Mouse (Mus musculus): ENCODE measurements at regions not wholly inside any gene's neighbourhood (a gene's known extent, or its start where the extent isn't known, plus 50 kb on each side); places are given as distances from the start of the nearest gene placed in this dataset.

DNA sequence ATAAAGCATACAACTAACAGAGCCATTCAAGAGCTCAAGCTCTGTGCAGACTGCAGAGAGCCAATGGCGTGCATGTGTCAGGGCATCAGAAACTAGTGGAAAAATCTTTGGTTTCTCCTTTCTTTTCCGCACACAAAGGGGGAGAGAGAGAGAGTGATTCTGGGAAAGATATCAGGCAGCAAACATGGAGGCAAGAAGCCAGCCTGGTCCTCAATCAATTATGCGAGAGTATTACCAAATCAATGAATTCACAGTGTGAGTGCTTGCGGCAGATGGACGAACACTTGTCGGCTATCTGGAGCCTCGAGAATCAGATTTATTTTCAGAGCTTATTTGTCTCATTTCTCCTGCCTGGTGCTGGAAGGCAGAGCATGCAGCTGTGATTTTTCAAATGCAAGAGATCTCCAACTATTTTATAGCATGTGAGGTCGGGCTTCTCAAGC, 230.6 kb downstream of the Snx10 start:
- DNase-seq (ENCODE audit: inconsistent ontology term) = no peak

DNA sequence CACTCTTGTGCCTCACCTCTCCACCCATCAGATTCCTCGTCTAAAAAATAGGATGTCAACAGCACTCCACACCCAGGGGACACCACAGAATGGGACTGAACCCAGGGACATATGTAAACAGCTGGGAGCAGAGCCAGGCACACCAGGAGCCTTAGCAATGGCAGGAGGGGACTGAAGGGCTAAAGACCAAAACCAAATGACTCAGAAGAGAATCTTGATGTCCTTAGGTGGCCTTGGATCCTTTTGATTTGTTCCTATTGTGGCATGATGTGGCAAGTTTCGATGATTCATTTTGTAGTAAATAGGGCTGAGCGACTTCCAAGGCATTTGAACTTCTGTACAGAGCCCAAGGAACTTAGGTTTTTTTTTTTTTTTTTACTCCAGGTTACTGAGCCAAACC, 233.4 kb downstream of the Snx10 start:
- DNase-seq (ENCODE audit: inconsistent ontology term) = peak; percentile 69

DNA sequence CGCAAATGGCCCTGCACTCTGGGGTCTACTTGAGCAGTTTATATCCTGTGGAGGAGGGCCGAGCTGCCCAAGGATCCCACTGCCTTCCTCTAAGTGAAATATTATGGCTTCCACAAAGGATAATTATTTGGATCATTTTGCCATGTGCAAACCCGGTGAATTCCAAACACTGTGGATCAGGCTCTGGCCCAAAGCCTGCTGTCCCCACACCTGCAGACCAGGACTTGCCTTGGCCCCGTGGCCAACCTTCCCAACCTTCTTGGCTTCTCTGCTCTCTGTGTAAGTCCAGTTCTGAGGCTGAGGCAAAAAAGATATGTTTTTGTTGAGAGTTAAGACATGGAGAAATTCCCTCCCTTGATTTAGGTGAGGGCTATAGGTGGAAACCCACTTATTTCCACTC, 234.0 kb downstream of the Snx10 start:
- DNase-seq (ENCODE audit: inconsistent ontology term) = no peak

DNA sequence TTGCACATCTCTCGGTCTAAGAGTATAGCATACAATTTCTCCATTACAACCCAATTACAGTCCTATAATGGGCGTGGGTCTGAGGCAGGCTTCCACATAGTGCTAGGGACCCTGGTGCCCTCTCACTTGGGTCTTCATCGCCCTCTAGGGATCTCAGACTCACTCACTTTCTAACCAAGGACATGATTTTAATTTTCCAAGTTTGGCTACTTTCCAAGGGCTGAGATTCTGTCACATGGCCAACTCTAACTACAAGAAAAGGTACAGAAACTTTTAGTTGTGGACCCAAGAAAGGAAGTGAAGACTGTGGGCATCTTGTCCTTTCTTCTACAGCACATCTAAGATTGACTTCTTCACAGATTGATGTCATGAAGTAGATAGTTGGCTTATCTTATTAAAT, 235.1 kb downstream of the Snx10 start:
- DNase-seq (ENCODE audit: inconsistent ontology term) = no peak

DNA sequence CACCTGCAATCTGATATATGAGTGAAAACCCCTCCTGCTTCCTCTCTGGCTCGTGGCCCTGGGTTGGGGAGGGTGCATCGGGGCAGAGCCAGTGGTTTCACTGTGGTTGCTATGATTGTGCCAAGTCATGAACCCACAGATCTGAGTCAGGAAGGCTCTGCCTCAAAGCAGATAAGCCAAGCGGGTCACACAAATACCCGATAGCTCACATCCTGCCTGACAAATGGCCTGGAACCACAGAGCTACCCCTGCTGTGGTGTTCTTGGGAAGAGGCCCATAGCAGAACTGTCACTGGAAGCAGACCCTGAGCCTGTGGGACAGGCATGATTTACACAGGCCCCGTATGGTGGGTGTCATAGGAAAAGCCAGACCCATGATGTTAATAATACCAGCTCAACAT, 236.7 kb downstream of the Snx10 start:
- peak; percentile 61 for DNase-seq (ENCODE audit: inconsistent ontology term)

DNA sequence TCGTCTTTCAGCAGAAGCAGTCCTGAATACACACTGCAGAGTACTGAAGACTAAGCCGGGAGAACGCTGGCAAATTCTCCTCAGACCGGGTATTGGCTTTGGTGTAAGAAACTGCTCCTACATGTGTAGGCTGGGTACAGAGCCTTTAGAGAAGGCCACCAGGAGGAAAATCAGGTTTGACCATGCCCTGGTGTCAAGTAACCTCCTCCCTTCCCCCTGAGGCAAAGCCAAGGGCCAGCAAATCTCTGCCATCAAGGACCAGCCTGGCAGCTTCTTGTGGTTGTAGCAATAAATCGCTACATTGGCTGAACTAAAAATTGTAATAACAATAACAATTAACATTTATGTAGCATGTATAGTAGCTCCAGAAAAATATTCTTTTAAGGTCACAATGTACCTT, 237.8 kb downstream of the Snx10 start:
- no peak for DNase-seq (ENCODE audit: inconsistent ontology term)

DNA sequence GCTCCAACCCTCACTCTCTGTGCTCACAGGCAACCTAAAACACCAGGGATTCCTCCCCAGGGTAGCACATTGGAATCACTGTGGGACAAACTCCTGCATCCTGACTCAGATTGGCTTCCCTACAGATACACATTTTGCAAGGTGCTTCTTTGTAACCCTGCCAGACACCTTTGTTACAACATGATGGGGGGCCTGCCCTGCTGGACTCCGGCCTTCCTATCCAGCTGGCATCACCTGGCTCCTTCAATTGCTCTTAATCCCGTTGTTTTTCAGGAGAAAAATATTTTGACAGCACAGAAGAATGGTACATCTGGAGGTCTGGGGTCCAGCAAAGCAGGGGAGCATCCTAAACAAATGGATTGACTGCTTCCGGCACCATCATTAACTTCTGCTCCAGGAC, 242.8 kb downstream of the Snx10 start:
- no peak for DNase-seq (ENCODE audit: inconsistent ontology term)

- DNase-seq (ENCODE audit: inconsistent ontology term) = peak; percentile 31
Measured at GRCm38 (mm10) chr6:51767582-51768341, 244.1 kb downstream of the Snx10 start.

DNA sequence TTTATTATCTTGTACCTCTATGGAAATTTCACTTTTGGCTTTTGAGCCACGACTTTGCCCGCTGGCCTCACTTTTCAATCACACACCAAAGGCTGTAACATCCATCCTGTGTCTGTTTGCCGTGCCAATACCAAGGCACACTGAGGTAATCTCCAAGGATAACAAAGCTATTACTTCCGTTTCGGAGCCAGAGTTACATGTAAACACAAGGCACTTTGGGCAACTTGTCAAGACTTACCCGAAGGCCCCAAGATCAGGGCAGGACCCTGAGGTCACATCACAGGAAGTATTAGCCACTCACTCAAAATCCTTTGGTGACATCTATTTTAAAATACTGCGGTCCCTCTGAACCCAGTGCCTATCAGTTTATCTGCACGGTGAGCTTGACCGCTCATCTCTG, 241.3 kb downstream of the Skap2 start:
- no peak for DNase-seq (ENCODE audit: inconsistent ontology term)

DNA sequence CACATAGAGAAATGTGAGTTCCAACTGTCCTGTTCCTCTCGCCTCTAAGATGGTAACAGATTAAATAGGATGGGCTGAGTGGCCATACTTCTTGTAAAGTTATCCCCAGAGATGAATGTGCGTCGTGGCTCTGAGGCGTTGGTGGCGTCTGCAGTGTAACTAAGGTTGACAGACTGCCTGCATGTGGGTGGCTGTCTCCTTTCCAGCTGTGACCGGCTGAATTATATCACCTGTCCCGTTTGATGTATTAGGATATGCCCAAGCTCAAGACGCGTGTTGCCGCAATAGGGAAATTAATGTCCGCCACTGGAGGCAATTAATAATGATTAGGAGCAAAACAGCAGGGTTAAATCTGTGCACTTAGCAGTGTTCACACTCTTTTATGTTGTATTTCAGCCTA, 240.9 kb downstream of the Skap2 start:
- DNase-seq (ENCODE audit: inconsistent ontology term) = no peak

DNA sequence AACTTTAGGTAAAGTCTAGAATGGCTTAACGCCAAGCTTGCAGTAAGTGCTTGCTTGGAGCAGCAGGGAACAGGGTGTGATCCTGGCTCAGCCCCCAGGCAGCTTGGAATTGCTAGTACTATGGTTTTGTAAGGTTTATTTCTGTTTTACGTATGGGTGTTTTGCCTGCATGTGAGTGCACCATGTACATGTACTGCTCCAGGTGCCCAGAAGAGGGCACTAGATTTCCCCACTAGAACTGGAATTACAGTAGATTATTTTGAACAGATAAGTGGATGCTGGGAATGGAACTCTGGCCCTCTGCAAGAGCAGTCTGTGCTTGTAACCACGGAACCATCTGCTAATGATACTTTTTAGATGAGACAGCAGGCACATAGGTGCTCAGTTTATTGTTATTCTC, 237.6 kb downstream of the Skap2 start:
- no peak for DNase-seq (ENCODE audit: inconsistent ontology term)

DNA sequence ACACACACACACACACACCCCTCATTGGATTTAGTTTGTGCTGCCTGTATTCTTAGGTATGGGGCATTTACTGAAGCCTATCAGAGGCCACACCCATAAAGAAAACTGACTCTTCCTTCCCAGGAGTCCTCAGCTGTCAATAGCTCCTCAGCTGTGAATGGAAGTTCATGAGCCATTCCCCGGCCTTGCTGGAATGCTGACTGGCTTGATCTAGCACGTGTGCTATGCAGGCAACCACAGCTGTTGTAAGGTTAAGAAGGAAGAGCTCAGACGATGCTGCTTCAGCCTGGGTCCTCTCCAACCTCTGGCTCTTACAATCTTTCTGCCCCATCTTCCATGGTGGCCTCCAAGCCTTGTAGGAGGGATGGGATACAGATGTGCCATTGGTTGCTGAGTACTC, 226.7 kb downstream of the Skap2 start:
- DNase-seq (ENCODE audit: inconsistent ontology term) = no peak

DNA sequence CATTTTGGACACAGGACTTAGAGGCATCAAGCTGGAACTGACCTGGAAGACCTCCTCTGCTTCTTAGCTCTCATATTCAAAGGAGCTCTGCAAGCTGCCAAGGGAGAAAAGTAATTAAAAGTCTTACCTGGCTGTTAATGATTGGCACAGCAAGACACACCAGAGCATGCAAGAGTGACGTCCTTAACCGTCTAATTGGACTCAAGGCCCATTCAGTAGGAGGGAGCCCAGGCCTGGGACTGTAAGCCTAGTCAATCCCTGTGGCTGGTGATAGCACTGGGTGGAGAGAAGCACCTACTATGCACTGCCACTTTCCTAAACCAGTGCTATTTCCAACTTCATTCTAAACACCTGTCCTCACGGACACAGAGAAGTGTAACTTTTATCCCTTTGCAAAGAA, 225.5 kb downstream of the Skap2 start:
- DNase-seq (ENCODE audit: inconsistent ontology term) = no peak

GRCm38 (mm10) chr6:51788156-51788555, 224.2 kb downstream of the Skap2 start:
- no peak for DNase-seq (ENCODE audit: inconsistent ontology term)

- DNase-seq (ENCODE audit: inconsistent ontology term) = no peak
Measured at GRCm38 (mm10) chr6:51790293-51790692, 222.1 kb downstream of the Skap2 start.

GRCm38 (mm10) chr6:51790693-51791092, 221.7 kb downstream of the Skap2 start:
- DNase-seq (ENCODE audit: inconsistent ontology term) = no peak

GRCm38 (mm10) chr6:51795300-51795699, 217.0 kb downstream of the Skap2 start:
- DNase-seq (ENCODE audit: inconsistent ontology term) = no peak

- peak; percentile 82 for DNase-seq (ENCODE audit: inconsistent ontology term)
Measured at GRCm38 (mm10) chr6:51798577-51799240, 213.6 kb downstream of the Skap2 start.

- no peak for DNase-seq (ENCODE audit: inconsistent ontology term)
Measured at GRCm38 (mm10) chr6:51805656-51806055, 206.7 kb downstream of the Skap2 start.
